Mouse (Mus musculus) frontal cortex, postnatal 10 days (tissue): ENCODE data around the gene Rpl18.

Source experiments
- DNase-seq, 2 experiments: peaks; one replicate each; pipeline ENCODE4 v3.0.0; 2022; ENCODE audit warnings: low spot score in 2 of 2, mixed read lengths in 1 of 2

Gene Rpl18

DNA sequence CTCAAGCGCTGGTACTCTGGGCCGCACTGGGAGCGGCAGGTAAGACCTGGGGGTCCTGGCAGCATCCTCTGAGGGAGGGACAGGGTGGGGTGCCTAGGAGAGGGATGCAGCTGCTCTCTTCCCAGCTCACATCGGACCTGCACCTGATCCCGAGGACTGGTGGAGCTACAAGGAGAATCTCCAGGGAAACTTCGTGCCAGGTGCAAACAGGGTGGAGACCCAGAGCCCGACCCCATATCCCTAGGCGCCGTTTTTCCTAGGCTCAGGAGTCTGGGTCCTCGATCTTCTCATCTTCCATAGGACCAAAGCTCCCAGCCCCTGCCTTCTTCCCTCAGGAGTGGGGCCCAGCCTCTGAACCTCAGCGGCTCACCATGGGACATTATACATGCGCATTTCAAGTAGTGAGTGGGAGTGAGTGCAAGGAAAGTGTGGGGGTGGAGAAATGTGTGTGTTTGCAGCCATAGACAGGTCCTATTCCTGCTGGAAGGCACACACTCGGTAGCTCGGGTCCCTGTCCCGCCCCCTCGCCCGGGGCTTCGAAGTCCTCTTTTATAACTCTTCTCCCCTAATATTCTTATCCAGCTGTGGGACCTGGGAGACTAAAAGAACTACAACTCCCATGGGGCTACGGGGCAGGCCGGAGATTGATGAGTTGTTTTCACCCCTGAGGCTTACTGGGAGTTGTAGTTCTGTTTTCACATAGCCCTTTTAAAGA, 14.8 kb upstream of the Rpl18 start:
- peak; percentile 78 to 84 for DNase-seq

DNA sequence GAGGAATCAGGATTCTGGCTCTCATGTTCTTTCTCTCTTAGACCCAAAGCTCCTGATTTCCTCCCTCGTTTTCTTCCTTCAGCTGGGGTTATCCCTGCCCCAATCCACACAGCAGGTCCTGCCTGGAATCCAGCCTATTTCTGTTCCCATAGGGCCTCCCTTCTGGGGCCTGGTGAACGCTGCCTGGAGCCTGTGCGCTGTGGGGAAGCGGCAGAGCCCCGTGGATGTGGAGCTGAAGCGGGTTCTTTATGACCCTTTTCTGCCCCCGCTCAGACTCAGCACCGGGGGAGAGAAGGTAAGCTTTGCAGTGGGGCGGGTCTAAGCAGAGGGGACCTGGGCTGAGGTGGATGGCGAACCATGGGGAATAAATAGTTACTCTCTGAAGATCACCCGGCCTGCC, 14.2 kb upstream of the Rpl18 start:
- no peak for DNase-seq

DNA sequence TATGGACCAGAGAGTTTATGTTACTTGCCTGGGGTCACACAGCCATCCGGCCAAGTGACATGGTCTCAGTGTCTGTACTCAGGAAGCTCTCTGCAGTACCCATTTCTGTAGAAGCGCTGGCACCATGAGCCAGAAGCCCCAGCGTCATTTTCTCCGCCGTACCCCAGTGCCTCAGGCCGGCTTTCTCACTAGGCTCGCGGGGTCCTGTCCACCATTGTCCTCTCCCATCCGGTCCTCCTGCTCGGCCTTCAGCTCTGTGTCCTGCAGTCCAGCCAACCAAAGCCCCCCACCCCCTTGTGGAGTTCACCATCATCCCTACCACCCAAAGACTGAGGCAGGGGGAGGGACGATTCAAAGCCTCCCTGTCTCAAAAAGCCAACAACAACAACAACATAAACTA, 13.7 kb upstream of the Rpl18 start:
- no peak for DNase-seq

DNA sequence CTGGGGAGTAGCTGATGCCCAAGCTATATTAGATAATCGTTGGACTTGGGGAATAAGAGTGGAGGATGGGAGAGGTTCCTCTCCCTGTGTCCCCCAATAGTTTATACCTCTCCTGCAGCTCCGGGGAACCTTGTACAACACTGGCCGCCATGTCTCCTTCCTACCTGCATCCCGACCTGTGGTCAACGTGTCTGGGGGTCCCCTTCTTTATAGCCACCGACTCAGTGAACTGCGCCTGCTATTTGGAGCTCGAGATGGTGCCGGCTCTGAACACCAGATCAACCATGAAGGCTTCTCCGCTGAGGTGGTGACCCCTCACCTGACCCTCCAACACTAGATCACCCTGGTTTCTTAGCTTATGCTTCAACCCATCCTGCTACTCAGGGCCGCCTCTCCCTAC, 12.9 kb upstream of the Rpl18 start:
- DNase-seq = no peak

DNA sequence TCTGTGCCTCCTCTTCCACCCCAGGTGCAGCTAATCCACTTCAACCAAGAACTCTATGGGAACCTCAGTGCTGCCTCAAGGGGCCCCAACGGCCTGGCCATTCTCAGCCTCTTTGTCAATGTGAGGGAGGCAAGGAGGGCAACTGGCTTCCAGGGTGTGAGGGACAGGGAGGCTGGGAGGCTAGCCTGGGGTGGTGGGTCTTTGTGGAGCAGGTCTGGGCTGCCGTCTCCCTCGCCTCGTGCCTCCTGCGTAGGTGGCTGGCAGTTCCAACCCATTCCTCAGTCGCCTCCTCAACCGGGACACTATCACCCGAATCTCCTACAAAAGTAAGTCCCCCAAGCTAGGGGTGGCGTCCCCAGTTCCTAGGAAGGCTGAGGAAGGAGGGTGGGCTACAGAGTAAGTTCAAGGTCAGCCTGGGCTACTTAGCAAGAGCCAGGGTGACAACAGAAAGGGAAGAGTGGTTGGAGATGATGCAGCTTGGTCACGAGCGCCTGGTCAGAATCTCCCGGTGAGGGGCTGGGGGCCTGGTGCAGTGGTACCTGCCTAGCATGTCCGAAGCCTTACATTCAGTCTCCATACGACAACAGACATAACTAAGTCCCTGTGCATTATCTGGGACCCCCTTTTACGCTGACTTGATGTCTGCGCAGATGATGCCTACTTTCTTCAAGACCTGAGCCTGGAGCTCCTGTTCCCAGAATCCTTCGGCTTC, 12.3 kb upstream of the Rpl18 start:
- DNase-seq = no peak

DNA sequence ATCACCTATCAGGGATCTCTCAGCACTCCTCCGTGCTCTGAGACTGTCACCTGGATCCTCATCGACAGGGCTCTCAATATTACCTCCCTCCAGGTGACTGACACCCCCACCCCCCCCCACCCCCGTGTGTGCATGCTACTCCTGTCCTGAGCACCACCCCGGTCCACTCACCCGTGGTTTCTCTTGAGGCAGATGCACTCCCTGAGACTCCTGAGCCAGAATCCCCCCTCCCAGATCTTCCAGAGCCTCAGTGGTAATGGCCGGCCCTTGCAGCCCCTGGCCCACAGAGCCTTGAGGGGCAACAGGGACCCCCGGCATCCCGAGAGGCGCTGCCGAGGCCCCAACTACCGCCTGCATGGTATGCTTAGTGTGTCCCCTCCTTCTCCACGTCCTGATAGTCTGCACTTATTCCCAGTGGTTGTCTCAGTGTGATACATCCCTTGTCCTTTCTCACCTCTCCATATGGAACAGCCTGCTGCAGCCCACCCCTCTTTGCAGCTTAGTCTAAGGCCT, 11.7 kb upstream of the Rpl18 start:
- peak; percentile 53 to 67 for DNase-seq

DNA sequence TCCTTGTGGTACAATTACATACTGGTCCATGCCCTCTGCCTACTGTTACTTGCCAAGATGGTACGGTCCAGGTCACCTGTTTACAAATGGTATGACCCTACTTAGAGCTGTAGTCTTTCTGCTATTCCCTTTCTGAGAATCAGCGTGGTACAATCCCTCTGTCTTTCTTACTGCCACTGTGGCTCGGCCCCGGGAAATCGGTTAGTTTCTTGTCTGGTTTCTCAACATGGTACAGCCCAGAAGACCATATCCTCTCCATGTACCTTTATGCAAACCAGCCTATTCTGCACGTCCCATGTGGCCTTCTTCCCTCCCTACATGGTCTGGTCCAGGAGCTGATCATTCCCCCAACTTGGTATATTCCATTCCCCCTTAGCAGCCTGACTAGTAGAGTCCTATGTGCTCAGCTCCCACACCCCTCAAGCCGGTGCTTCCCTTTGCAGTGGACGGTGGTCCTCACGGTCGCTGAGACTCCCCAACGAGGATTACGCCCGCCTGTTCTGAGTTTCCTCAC, 11.2 kb upstream of the Rpl18 start:
- DNase-seq = peak; percentile 74 to 89

DNA sequence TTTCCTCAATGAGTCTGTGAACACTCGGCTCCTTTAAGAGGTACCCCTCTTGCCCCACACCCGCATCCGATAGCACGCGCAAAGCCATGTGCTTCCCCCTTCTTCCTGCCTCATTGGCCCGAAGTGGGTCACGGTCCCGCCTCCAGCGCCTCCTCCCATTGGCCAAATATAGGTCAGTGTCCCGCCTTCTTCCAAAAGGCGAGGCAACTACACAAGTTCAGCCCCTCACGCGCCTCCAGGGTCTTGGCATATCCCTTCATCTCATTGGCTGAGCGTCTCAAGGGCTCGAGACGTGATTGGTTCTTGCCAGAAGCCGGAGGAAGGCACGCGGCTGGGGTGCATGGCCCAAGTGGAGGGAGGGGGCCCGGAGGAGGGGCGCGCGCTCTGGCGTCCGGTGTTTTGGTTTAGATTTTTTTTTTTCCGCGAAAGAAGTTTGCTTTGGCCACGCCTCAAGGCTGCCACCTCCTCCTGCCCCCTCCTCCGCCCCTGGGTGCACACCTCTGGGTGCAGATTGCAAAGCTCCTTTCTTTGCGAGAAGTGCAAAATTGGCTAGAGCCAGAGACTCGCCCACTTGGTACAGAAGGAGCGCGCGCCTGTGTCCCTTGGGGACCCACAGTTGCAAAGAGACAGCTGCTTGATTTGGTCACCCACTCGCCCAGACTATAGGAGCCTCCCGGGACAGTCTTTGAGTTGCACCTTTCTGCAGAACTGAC, 10.4 kb upstream of the Rpl18 start, which contains the start of gene Dbp:
TSS of gene Dbp (plus strand) at position 359 of the 713 bp plus-strand sequence.
- peak; percentile 99 to 100 for DNase-seq

DNA sequence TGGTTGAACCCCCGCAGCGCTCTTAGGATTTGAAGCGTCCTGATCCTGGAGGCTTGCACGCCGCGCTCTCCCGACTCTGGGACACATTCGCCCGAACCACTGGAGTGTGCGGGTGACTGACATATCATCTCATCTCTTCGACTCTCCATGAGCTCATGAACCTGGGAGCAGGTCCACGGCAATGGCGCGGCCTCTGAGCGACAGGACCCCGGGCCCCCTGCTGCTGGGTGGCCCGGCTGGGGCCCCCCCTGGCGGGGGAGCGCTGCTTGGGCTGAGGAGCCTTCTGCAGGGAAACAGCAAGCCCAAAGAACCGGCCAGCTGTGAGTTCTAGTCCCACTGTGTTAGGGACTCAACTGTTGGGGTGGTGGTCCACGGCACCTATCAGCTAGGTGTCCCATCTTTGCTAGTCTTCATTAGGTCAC, 9.8 kb upstream of the Rpl18 start:
- DNase-seq = no peak

DNA sequence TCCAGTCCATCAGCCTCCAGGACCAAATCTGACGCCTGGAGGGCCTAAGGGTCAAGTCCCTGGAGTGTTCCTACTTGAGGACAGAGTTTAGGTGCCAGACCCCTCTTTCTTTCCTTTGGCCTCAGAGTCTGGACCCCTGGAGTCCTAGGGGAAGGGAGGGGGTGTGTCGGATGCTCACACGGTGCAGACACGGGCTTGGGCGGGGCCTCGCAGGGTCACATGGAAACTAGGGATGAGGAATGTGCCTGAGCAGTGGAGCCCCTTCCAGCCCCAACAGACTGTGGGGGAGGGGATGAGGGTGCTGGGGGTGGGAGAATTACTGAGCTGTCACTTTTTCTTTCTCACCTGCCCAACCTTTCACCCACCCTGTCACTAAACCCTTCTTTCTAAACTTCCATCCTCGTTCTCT, 9.4 kb upstream of the Rpl18 start:
- peak; percentile 86 to 91 for DNase-seq

DNA sequence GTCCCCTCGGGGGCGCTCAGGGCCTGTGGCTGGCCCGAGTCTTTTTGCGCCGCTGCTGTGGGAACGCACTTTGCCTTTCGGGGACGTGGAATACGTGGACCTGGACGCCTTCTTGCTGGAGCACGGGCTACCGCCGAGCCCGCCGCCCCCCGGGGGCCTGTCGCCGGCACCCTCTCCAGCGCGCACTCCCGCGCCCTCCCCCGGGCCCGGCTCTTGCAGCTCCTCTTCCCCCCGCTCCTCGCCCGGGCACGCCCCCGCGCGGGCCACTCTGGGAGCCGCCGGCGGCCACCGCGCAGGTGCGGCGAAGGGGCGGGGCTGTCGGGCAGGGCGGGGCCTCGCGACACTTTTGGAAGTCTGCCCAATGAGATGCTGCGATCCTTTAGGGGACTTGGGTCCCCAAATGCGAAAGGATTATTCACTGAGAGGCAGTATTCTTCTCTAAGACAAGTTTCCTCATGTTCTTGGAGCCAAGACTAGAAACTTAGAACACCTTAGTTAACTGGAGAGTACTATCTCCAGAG, 8.5 kb upstream of the Rpl18 start:
- DNase-seq = peak; percentile 86 to 88

DNA sequence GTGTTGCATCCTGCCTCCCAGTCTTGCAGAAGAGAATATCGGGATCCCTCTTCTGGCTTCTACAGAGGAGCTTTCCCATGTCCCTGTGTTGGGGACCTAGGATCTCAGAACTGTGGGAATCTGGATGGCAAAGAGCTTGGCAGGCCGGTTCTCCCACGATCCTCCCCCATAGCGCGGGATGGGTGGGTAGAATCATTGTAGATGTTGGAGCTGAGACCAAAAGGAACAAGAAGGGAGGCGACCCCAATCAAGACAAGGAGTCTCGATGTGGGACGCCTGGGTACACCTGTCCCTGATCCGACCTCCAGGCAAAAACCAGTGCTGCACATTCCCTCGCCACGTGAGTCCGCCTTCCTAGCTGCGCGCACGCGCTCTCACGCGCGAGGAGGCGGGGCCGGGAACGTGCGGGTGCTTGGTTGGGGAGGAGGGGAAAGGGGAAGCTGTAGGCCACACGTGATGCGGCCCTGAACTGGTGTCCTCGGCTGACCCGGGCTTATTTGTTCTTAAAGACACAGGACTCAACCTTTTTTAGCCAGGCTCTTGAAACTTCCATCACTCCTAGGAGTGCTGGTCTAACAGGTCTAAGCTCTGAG, 7.8 kb upstream of the Rpl18 start:
- peak; percentile 93 to 95 for DNase-seq

DNA sequence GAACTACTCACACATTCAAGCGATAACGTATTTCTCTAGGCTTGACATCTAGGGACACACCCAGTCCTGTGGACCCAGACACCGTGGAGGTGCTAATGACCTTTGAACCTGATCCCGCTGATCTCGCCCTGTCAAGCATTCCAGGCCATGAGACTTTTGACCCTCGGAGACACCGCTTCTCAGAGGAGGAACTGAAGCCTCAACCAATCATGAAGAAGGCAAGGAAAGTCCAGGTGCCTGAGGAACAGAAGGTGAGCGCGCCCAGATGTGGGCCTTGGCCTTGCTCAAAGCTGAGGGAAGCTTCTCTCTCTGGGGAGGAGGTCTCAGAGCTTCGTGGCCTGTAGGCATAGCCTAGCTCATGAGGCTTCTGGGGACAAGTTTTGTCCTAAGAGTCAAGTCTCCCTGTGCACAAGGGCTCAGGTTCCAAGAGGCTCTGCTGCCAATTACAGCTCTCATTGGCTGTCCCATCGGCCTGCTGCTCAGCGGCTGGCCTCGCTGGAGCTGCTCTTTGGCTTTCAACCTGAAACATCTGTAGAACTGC, 7.0 kb upstream of the Rpl18 start:
- peak; percentile 40 to 54 for DNase-seq

DNA sequence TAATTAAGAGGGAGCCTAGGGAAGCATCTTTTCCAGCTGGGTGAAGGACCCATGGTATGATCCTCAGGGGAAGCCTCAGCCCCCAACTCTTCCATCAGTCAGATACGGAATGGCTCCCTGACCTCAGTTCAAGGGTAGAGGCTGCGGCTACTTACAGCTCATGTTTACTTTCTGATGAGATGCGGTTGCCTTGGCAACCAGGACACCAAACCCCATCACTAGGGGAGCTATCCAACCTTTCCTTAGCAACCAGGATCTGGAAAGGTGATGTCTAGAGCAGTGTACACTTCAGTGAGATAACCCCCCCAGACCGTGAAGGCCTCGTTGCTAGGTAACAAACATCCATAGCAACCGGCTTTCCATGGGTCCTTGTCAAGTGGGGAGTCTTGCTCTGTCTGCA, 6.2 kb upstream of the Rpl18 start:
- peak; percentile 39 to 60 for DNase-seq

DNA sequence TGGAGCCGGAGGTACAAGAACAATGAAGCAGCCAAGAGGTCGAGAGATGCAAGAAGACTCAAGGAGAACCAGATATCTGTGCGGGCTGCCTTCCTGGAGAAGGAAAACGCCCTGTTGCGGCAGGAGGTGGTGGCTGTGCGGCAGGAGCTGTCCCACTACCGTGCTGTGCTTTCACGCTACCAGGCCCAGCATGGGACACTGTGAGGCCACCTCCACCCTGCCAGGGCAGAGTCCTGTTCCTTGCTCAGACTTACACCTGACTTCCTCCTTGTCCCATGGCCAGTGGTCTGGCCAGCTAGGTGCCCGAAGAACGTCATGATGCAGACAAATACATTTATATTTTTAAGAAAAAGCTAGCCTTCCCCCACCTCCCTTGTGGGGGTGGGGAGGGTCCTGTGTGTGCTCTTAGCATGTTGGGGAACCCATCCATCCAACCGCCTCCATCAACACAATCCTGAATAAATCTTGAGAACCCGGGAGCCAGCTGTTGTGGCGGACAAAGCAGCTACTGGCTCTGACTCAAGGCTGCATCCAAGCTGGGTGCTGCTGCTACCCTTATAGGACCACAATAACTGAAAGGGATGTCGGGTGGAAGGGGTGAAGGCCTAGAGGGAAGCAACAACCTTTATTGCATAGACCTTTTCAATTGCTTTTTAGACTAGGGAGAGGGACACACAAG, 5.4 kb upstream of the Rpl18 start:
- DNase-seq = no peak

DNA sequence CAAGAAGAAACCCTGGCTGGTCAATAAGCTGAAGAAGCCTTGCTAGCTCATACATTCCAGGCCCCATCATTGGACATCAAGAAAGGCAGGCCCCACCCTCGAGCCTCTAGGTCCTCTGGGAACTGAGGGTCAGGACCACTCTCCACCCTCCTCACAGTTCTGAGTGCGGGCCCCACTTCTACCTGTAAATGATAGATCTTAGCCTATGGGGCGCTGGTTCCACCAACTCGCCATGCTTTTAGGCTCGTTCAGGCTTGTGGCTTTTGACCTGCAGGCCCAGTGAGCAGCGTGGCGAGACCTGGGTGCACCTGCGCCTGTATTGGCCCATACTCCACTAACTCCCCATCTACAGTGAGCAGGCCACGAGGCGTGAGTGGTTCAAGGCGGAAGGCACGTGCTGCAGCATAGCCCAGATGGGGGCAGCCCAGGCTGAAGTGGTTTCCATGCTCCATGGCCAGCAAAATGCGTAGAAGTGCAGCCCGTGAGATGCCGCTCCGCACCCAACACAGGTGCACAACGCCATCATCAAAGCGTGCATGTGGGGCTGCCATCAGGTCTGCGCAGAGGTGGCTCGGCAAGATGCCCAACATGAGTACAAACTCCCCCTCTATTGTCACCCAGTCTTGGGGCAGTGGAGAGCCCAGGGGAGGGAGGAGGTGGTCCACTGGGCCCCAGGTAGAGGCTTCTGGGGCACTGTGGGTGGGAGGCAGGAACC, 4.6 kb upstream of the Rpl18 start:
- DNase-seq = no peak

DNA sequence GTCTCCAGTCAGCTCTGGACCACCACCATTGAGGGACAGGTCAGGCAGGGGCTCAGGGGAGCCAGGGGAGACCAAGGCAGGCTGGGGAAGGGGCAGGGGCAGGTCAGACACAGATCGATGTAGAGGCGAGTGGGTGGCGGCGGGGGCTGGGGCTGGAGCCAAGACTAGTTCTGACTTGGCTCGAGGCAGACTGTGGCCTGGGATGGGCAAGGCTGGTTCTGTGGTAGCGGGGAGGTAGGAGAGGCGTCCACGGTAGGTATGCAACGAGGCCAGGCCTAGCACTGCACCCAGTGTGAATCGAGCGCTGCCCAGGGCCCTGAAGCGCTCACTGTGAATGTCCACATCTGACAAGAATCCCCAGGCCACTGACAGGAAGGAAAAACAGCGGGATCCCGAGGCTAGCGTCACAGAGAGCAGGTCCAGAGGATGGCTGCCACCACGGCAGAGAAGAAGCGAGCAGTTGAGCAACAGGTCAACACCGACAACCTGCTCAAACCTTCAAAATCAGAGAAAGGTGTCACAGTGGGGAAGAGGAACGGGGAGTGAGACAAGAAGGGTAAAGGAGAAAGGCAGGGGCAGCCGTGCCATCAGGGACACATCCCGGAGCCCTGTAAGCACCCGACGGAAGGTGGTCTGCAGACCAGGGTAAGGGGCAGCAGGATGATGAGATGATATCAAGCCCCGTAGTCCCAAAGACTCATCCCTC, 3.8 kb upstream of the Rpl18 start:
- no peak for DNase-seq

DNA sequence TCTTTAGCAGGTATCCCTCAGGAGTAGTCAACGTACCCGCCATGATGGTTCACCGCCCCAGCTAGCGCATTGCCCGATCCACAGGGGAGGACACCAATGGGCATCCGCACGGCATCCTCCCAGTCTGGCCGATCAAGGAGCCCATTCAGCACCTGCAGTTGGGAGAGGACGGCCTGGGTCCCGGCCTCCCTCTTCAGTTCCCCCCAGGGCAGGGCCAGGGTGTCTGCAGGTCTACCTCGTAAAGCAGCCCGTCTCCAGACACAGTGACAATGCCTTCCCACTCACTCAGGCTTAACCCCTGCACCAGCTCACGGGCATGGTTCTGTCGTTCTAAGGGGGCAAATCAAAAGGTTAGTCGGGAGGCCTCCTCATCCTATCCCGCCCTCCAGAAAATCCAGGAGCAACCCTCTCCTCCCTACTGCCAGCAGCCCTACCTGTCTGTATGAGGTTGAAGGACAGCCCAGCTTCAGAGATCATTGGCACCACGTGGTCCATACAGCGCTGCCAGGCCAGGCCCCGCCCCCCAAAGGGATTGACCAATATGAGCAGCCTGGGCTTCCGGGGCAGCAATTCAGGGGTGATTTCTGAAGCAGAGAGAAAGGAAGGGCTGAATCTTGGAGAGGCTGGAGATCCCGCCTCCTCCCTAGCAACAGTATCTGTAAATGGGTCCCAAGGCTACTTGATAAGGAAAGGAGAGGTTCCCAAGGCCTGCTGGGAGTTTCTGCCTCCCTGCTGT, 3.1 kb upstream of the Rpl18 start:
- peak in 1 of 2 experiments; percentile 62 for DNase-seq

DNA sequence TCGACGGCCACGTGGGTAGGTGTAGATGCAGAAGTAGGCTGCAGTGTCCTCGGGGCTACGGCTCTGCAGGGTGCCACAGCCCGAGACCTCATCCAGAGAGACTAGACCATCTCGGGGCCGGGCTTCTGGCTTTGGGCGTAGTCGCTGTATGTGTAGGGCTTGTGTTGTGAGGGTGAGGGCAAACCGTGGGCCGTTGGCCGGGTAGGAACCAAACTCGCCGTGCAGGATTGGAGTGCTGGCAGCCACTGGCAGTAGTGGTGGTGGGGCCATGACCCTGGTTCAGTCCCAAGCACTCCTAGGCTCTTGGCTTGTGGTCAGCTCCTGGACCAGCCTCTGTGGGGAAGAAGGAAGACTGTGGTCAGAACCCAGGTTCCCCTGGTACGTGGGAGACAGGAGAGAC, 1.9 kb upstream of the Rpl18 start:
- no peak for DNase-seq
